Mouse (Mus musculus) frontal cortex, postnatal 25 days (tissue): ENCODE measurements around the gene Rergl.

Experiments used
- DNase-seq, 2 experiments: peaks; one replicate each; pipeline ENCODE4 v3.0.0; 2022; ENCODE audit warnings: low spot score in 2 of 2

The Rergl gene

DNA sequence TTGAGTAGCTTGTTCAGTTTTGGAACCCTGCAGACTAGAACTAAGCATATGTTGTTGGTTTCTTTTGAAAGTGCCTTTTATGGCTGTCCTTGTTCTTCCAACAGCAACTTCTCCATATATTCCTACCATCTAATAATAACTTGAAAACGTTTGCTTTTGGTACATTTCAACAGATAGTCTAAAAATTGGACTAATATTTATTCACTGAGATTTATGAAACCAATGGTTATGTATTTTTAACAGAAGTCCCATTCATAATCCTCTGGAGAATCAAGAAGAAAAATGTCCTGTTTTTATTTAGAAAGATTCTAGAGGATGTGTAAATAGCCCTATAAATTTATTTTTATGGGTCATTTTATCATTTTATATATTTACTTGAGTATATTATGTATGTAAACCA, at the start of gene Rergl:
Gene Rergl, minus strand, starts transcription at position 101 of the 400 bp plus-strand sequence.
- DNase-seq = no peak

DNA sequence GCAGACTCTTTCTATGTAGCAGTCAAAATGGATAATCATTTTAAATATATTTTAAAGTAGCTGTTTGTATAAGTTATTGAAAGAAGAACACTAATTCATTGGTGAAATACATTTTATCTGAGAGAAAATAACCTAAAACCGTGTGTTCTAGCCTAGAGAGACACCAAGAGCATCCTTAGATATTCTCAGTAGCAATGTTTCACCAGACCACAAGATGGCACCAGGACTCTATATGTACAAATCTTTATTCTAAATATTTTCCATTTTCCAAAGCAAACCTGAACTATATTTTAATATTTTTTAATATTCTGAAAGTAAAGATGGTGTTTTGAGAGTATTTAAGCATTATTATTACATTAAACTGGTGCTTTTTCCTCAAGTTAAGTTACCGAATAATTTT, 36.7 kb upstream of the Rergl start:
- no peak for DNase-seq

DNA sequence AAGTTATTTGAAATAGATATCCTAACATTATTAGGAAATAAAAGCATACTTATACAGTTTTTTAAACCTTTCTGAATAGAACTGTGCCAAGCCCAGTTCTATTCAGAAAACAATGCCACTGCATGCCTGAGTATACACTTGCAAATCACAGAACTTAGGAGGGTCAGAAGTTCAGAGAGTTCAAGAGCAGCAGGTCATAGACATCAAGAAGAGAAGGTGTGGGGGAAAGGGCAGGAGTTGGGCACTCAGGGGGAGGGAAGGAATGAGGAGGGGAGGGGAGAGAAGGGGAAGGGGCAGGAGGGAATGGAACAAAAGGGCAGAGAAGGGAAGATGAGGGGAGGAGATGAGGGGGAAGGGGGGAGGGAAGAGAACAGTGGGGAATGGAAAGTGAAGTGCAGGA, 23.6 kb upstream of the Rergl start:
- DNase-seq = no peak

DNA sequence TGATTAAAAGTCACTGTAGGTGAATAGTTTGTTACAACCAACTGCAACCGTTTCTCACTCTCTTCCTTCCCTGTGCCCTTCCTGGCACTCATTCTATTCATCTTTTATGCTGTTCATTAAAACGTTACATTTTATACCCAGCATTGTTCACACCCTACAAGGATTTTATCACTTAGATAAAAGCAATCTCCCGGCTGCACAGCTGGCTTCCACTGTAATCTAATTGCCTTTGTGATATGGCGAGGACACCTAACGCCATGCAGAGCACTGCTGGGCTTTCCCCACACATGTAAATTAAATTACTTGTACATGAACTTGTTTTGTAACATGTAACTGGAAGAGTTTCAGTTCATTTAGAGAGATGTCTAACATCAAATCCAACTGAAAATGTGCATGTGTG, 22.5 kb upstream of the Rergl start:
- DNase-seq = no peak

DNA sequence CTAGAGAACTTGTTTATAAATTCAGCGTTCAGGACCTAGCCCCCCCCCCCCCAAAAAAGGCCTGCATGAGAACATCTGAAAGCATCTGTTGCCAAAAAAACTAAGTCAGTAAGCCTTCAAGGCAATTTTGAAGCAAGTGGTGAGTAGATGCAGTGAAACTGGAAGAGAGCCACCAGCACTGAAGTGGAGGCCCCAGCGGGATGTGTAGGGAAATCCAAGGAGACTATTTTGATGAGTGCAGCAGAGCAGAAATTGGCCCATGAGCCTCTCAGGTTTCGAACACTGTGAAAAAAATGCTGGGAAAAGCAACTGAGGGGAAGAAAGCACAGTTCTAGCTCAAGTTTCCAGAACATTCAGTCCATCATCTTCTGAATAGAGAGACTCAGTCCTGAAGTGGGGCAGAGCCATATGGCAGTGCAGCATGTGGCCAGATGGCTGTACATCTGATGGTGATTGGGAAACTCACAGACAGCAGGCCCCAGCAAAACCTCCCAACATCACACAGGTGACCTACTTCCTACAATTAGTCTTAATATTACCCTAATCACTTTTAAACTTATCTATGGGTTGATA, 13.2 kb upstream of the Rergl start:
- DNase-seq = no peak

DNA sequence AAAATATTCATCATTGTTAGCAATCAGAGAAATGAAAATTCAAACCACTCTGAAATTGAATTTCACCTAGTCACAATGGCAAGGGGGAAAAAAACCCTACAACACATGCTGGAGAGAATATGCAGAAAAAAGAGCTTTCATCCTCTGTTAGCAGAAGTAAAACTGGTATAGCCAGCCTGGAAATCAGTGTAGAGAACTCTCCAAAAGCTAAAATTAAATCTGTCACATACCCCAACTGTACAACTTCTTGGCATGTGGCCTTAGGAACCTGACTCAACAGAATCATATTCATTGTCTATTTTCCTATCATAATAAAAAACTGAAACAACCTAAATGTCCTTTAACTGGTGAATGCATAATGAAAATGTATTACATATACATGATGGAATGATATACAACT, 22.0 kb downstream of the Rergl start:
- DNase-seq = no peak

DNA sequence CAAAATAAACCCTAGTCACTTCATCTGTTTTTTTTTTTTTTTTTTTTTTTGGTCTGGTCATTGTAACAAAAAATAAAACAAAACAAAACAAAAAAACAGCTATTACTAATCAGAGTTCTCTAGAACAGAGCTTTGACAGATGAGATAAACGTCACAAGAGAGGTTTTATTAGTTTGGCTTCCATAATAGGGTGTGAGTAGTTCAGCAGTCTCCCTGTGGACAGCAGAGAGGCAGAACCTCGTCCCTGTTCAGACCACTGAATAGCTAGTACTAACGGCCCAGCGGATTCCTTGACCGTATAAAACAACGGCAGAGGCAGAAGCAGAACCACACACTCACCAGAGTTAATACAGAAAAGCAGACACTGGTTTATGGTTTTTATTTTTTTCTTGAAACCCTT, 36.8 kb downstream of the Rergl start:
- DNase-seq = no peak

DNA sequence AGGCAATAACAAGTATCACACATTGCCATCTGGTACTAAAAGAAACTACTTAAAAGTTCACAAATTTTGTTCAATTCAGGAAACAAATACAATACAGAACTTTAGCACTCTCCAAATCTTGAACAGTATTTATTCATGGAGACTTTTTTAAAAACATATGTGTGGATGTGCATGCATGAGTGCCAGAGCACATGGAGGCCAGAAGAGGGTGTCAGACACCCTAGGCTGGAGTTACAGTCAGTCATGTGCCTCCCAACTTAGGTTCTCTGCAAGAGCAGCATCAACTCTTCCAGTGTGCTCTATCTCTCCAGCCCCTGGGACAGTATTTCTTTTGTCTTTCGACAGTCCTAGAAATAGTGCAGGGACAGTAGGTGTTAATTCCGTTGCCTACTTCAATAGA, 37.5 kb downstream of the Rergl start:
- DNase-seq = no peak

DNA sequence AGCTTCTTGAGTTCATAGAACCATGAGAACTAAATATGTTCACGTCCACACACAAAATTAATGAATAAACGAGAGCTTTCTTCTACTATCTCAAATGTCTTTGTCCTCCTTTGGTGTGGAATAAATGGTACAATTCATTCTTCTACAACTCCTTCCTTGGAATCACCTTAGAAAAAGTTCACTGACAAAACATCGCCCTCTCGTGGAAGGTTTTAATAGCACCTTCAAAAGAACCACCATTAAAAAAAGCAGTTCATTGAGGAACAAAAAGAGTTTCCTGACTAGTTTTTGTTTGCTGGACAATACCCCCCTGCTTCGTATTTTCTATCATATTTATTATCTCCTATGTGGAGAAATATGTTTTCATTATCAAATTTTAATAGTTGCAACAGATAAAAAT, 40.7 kb downstream of the Rergl start:
- DNase-seq = peak in 1 of 2 experiments; percentile 13

DNA sequence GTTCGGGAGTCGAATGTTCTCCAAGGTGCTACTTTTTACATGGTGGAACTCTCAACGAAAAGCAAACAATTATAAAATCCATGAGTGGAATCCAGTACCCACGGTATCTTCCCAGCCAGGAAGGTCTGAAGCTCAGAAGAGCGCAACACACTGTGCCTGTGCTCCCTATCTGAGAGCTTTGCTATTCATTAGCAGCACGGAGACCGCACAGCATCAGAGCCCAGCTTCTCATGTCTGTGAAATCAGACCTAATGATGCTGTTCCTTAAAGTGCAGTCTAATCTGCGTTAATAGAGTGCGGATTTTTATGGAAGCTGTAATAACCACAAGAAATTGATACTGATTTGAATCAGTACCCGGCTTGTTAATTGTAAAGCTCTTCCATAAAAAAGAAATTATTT, 41.3 kb downstream of the Rergl start:
- no peak for DNase-seq

DNA sequence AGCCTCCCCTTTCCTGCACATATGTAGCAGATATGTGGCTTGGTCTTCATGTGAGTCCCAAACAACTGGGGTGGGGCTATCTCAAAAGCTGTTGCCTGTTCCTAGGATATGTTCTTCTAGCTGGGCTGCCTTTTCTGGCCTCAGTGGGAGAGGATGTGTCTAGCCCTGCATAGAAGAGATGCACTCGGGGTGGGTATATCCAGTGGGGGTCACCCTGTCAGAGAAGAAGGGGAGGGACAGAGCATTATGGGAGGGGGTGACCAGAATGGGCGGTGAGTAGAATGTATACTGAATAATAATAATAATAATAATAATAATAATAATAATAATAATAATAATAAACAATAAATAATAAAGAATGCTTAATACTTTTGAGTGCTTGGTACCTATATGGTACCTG, 57.8 kb downstream of the Rergl start:
- no peak for DNase-seq
